Mouse (Mus musculus): ENCODE results near the gene B4galt2.
A peak's percentile ranks its signal among the peaks of the same experiment; 100 is the strongest.

B4galt2 gene

GRCm38 (mm10) chr4:117882701-117883691 lies at the start of gene B4galt2:
Gene B4galt2, minus strand, starts transcription at chr4:117883487.
- ATAC-seq (ENCODE audit: insufficient number of reproducible peaks, low FRiP score, low TSS enrichment) = no peak

DNA sequence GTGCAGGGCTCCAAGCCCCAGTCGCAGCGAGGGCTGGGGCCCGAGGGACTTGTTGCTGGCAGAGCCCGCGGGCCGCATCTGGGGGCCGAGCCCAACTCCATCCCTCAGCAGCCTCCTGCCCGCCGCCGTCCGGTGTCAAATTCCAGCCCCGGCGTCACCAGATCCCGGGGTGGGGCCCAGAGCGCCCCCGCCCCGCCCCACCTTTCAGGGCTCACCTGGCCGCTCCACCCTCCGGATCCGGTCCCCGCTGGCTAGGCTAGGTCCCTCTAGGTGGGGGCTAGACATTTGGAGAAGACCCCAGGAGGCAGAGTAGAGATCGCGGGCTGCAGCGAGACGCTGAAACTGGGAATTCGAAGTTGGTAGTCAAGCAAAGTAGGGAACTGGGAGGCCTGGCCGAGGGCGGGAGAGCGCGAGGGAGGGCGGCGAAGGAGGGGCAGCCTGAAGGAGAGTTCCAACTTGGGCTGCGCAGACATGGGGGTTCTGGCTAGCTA lies 46.1 kb upstream of the B4galt2 start, which contains the start of gene Artn:
TSS of gene Artn (minus strand) at position 373 of the 491 bp plus-strand sequence.
- no peak for ATAC-seq (ENCODE audit: insufficient number of reproducible peaks, low FRiP score, low TSS enrichment)

DNA sequence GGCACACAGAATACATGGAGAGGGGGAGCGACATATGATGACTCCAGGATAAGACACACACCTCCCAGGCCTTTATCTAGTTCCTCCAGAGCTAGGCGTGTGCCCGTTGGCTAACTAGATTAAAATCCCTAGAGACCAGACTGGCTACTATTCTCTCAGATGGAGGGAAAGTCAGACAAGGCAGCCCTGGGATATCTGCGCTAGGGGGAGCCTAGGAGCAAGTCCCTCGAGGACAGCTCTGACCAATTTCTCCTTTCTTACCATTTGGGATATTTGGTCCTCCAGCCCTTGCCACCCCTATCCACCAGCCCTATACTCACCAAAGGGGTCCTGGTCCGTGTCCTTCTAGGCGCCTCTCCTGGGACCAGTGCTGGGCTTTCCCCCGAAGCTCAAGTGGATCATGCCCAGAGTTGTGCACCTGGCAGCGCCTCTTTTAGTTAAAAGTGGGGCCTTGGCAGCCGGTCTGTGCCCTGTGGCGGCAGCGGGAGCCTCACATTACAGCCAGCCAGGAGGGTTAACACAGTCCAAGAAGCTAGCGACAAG lies 45.5 kb upstream of the B4galt2 start:
- peak; percentile 33; the same call in 1 of the 2 replicates for ATAC-seq (ENCODE audit: insufficient number of reproducible peaks, low FRiP score, low TSS enrichment)

GRCm38 (mm10) chr4:117928234-117928633 lies 44.9 kb upstream of the B4galt2 start:
- ATAC-seq (ENCODE audit: insufficient number of reproducible peaks, low FRiP score, low TSS enrichment) = no peak

DNA sequence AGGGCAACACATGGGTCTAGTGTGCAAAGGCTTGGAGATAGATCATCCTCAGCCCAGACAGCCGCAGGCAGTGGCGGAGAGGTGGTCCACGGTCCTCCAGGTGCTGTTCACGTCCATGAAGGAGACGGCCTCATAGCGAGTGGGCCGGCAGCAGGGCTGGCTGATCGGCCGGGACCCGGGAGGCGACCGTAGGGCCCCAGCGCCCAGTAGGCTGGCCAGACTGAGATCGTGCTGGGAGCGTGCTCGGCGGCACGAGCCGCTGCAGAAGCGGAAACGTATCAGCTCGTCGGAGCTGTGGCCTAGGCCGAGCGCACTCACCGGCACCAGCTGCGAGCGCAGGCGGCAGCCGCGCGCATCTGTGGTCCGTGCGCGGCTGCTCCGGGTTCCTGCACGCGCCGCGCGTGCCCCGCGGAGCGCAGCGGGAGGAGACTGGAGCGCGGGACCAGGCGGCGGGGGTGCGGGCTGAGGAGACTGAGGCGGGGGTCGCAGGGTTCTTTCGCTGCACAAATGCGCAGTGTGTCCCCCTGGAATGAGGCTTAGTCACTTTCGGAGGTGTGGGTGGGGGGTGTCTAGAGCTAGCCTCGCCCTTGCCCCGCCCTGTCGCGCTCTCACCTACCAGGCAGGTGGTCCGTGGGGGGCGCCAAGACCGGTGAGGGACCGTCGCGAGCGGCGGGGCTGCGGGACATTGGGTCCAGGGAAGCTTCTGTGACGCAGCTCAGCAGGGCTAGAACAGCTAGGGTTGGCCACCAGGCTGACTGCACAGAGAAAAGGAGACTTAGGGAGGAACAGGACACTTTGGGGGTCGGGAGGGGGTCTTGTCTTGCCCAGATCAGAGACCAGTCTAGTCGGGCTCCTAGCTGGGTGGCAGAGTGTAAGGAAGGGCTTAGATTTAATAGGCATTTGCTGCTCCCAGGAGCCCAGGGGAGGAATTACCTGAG lies 43.5 kb upstream of the B4galt2 start:
- peak; percentile 36 for ATAC-seq (ENCODE audit: insufficient number of reproducible peaks, low FRiP score, low TSS enrichment)

DNA sequence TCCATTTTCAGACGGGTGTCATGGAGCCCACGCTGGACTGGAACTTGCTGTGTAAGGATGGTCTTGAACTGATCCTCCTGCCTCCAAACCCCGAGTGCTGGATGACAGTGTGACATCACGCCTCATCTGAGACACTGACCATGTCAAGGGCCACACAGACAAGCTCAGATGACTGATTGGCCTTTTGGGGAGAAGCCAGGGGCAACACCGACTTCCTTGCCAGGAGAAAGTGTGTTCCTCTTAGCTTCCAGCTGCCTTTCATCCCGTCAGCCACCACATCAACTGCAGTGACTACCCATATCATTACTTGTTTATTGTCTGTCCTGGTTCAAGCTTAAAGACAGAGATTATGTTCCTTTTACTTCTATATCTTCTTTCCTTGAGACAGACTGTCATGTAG lies 41.6 kb upstream of the B4galt2 start:
- no peak for ATAC-seq (ENCODE audit: insufficient number of reproducible peaks, low FRiP score, low TSS enrichment)

GRCm38 (mm10) chr4:117923450-117923849 lies 40.2 kb upstream of the B4galt2 start:
- ATAC-seq (ENCODE audit: insufficient number of reproducible peaks, low FRiP score, low TSS enrichment) = no peak

DNA sequence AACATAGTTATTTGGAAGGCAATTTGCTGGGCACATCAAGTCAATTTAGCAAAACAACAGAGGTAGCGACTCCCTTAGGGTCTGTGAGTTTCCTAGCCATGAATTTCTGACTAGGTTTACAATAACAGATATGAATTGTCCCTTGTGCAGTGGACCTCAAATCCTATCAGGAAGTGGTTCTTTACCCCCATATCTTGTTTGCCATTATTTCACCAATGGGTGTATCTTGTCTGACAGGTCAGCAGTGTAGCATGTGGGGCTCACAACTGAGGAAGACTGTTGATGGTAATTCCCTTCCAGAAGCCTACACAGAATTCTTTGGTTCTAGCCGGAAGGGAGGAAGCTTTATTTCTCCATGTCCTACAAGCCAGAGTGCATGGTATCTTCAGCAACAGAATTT lies 38.1 kb upstream of the B4galt2 start:
- ATAC-seq (ENCODE audit: insufficient number of reproducible peaks, low FRiP score, low TSS enrichment) = no peak

- no peak for ATAC-seq (ENCODE audit: insufficient number of reproducible peaks, low FRiP score, low TSS enrichment)
These were observed 35.5 kb upstream of the B4galt2 start for GRCm38 (mm10) chr4:117918762-117919161.

GRCm38 (mm10) chr4:117918261-117918660 lies 35.0 kb upstream of the B4galt2 start:
- no peak for ATAC-seq (ENCODE audit: insufficient number of reproducible peaks, low FRiP score, low TSS enrichment)

DNA sequence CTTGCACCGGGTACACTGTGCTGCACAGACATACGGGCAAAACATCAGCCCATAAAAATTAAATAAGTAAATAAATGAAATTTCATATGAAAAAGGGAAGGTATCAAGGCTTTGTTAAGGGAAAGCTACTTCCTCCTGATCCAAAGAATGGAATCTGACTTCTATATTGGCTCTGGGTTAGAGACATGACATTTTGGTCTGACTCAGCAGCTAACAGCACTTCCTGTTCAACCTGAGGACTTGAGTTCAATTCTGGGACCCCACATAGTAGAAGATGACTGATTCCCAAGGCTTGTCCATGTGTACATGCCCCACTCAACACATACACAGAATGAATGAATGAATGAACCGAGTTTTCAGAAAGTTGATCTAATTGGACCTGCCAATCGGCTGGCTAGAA lies 34.6 kb upstream of the B4galt2 start:
- ATAC-seq (ENCODE audit: insufficient number of reproducible peaks, low FRiP score, low TSS enrichment) = no peak

DNA sequence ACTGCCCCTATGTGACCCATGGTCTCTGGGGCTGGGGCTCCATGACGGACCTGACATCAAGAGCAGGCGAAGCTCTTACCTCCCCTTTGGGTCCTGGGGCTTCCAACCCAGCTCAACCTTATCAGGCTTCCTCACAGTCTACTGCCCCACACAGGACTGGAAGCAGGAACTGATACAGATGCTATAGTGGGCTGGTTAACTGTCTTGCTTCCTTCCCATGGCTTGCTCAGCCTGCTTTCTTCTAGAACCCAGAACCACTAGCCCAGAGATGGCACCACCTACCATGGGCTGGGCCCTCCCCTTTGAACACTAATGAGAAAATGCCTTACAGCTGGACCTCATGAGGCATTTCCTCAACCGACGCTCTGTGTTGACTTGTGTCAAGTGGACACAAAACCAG lies 34.1 kb upstream of the B4galt2 start:
- ATAC-seq (ENCODE audit: insufficient number of reproducible peaks, low FRiP score, low TSS enrichment) = no peak

- no peak for ATAC-seq (ENCODE audit: insufficient number of reproducible peaks, low FRiP score, low TSS enrichment)
These were observed 33.1 kb upstream of the B4galt2 start for GRCm38 (mm10) chr4:117916386-117916785.

DNA sequence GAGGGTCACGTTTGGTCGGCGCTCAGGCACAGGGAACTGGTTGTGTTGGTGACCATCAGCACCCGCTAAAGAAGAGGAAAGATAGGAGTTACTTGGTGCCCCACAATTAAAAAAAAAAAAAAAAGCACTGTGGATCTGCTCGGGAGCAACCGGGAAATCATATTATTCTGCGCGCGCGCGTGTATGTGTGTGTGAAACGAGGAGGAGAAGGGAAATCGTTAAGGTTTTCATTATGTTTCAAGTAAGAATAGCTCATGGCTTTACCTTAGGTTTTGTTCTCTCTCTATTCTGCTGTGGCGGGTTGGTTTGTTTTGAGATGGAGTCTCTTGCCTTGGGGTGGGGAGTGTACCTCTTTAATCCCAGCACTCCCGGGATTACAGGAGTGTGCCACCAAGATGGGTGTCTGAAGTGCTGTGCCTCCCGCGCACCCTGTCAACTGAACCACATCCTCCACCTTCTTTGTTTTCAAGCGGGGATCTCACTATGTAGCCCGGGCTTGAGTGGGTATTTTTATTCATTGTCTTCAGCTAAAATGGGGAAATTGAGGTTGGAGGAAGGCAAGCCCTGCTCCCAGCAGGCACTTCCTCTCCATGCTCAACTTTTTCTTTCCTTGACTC lies 32.3 kb upstream of the B4galt2 start:
- ATAC-seq (ENCODE audit: insufficient number of reproducible peaks, low FRiP score, low TSS enrichment) = no peak

DNA sequence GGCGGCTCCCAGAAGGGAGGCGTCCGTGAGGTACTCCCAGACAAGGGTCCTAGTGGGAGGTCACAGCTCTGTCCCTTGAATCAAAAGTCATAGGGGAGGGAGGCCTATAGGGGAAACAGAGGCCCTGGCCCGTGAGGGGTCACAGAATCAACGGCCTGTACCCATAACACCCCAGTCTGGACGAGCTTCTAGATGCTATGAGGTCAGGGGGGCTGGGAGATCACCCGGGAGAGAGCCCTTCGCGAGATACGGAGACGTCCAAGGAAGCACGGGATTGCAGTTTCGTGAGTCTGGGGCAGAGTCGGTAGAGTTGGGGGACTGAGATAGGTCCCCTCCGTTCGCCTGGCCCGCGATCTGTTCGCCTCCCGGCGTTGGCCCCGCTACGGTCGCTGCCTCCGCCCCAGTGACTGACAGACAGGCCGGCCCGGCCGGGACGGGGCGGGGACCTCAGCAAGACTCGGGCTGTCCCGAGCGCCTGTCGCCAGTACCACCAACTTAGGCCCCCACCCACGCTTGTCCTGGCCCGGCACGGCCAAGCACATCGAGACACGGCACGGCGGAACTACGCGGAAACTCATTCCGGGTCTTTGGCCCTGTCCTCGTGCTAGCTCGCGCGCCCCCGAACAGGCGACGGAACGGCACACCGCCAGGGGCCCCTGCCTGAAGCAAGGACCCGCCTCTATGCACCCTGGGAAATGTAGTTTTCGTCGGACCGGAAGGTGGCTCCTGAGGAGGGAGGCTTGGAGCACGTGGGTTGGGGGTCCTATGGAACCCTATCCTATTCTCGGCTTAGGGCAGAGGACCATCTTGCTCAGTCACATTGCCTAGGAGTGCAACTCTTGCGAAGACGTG lies 31.5 kb upstream of the B4galt2 start, which contains the start of gene Ipo13:
TSS of gene Ipo13 (minus strand) at position 409 of the 852 bp plus-strand sequence.
- ATAC-seq (ENCODE audit: insufficient number of reproducible peaks, low FRiP score, low TSS enrichment) = peak; percentile 82

DNA sequence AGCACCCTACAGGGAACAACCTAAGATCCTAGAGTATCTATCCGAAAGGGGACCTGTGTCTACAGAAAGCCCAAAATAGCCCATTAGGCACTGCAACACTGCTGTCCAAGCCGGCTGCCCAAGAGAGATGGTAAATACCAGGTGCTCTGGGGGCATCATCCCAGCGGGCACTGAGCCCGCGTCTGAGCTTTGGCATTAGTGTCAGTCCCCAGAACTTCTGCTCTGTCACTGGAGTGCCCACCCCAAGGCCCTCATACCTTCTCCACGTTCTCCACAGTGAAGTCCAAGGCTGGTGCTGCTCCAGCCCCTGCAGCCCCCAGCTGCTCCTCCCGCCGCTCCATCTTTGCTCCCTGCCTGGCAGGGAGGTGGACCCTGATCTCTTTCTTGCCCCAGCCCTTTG lies 30.7 kb upstream of the B4galt2 start:
- no peak for ATAC-seq (ENCODE audit: insufficient number of reproducible peaks, low FRiP score, low TSS enrichment)

- no peak for ATAC-seq (ENCODE audit: insufficient number of reproducible peaks, low FRiP score, low TSS enrichment)
These were observed 30.1 kb upstream of the B4galt2 start for GRCm38 (mm10) chr4:117913421-117913820.

- no peak for ATAC-seq (ENCODE audit: insufficient number of reproducible peaks, low FRiP score, low TSS enrichment)
These were observed 29.5 kb upstream of the B4galt2 start for GRCm38 (mm10) chr4:117912685-117913273.
